Mouse (Mus musculus) kidney, embryonic 16.5 days (tissue): ENCODE measurements around the gene Add3. TPM values are rescaled to one million over a fixed set of nuclear protein-coding genes. Genes with fewer than 3 reads are reported as not detected.

Source experiments
- ATAC-seq: fragments of 200-750 bp; cut with Nextera tagmentation; 2 replicates; pipeline ENCODE4 v1.8.0; 2017; ENCODE audit warnings: moderate TSS enrichment; ENCODE audit not compliant: low FRiP score, low TSS enrichment
- H3K27ac ChIP-seq: fragments of 300-500 bp; sonication (generic); 2 replicates; pipeline ENCODE4 v1.5.1; 2014; ENCODE audit warnings: low read length
- H3K27me3 ChIP-seq: fragments of 300-500 bp; sonication (generic); 2 replicates; pipeline ENCODE4 v1.6.1; 2014; ENCODE audit warnings: low read length, control low read depth, mixed read lengths; ENCODE audit not compliant: insufficient read depth
- H3K36me3 ChIP-seq: fragments of 300-500 bp; sonication (generic); 2 replicates; pipeline ENCODE4 v1.6.1; 2014; ENCODE audit warnings: low read length, control low read depth, mixed read lengths; ENCODE audit not compliant: insufficient read depth
- H3K4me1 ChIP-seq: fragments of 300-500 bp; sonication (generic); 2 replicates; pipeline ENCODE4 v1.6.1; 2014; ENCODE audit warnings: low read length, control low read depth, mixed read lengths; ENCODE audit not compliant: insufficient read depth
- H3K4me2 ChIP-seq: fragments of 300-500 bp; sonication (generic); replicated peaks from 2 replicates; pipeline ENCODE4 v1.6.1; 2014; ENCODE audit warnings: low read depth, low read length
- H3K4me3 ChIP-seq: fragments of 300-500 bp; sonication (generic); 2 replicates; pipeline ENCODE4 v1.5.1; 2014; ENCODE audit warnings: mild to moderate bottlenecking, low read length
- H3K9ac ChIP-seq: fragments of 300-500 bp; sonication (generic); replicated peaks from 2 replicates; pipeline ENCODE4 v1.6.1; 2014; ENCODE audit warnings: low read length
- H3K9me3 ChIP-seq: fragments of 300-500 bp; sonication (generic); 2 replicates; pipeline ENCODE4 v1.6.1; 2016; ENCODE audit warnings: low read length, control low read depth
- WGBS: fragments of 180-500 bp; shearing (Covaris S2); extraction: QIAGEN DNeasy Blood & Tissue Kit; methylation state at CpG from one replicate; pipeline ENCODE4 v1.1.7; 2014; 5-methylcytosine and 5-hydroxymethylcytosine counted together
- polyA plus RNA-seq: library from polyadenylated mRNA; unstranded; fragments of >200 nt; fragmentation: Nextera tagmentation; extraction: Ambion mirVana; gene quantifications from 2 replicates; pipeline ENCODE4 v1.2.1, GENCODE M21; 2015

Add3 gene
- polyA plus RNA-seq, 1 experiment from 2014 or later, result 85.1 TPM

- Histone ChIP-seq H3K4me2 (no peak overlapping the region), H3K9me3 (no peaks in the 10 kb centered on the region), H3K9ac (no peak overlapping the region), H3K27me3 (no peaks in the 10 kb centered on the region), H3K4me1 (peaks cover 12% of the 10 kb centered on the region; the same call in 1 of the 2 replicates), H3K4me3 (no peak overlapping the region), H3K27ac (no peak overlapping the region), H3K36me3 (no peaks in the 10 kb centered on the region)
- WGBS, result 57% methylated on average over 19 of the region's 19 CpGs
- ATAC-seq, result no peak
Observed at GRCm38 (mm10) chr19:53276902-53277707, 136.9 kb downstream of the Add3 start.

- ATAC-seq, result no peak
- Histone ChIP-seq H3K27ac (no peak overlapping the region), H3K4me2 (no peak overlapping the region), H3K9me3 (no peaks in the 10 kb centered on the region), H3K36me3 (no peaks in the 10 kb centered on the region), H3K4me3 (no peak overlapping the region), H3K9ac (no peak overlapping the region), H3K27me3 (no peaks in the 10 kb centered on the region), H3K4me1 (peaks cover 12% of the 10 kb centered on the region; the same call in 1 of the 2 replicates)
- 63% methylated on average over 19 of the region's 19 CpGs for WGBS
Observed at GRCm38 (mm10) chr19:53278491-53279415, 138.5 kb downstream of the Add3 start.

- no peak overlapping the region for H3K27ac ChIP-seq
- 76% methylated on average over 8 of the region's 8 CpGs for WGBS
- H3K27me3 ChIP-seq, result no peaks in the 10 kb centered on the region
- no peak for ATAC-seq
- no peak overlapping the region for H3K4me2 ChIP-seq
- peaks cover 12% of the 10 kb centered on the region; the same call in 1 of the 2 replicates for H3K4me1 ChIP-seq
- no peak overlapping the region for H3K4me3 ChIP-seq
- H3K9me3 ChIP-seq, result no peaks in the 10 kb centered on the region
- H3K36me3 ChIP-seq, result no peaks in the 10 kb centered on the region
- H3K9ac ChIP-seq, result no peak overlapping the region
Observed at GRCm38 (mm10) chr19:53280254-53280653, 140.0 kb downstream of the Add3 start.

GRCm38 (mm10) chr19:53282571-53282970 lies 142.3 kb downstream of the Add3 start:
- Histone ChIP-seq H3K9ac (no peak overlapping the region), H3K4me3 (no peak overlapping the region), H3K4me2 (no peak overlapping the region), H3K27ac (no peak overlapping the region), H3K27me3 (no peaks in the 10 kb centered on the region), H3K36me3 (no peaks in the 10 kb centered on the region), H3K4me1 (0 out of 2 replicates have a peak, but pooled peaks cover 4% of the 10 kb centered on the region), H3K9me3 (no peaks in the 10 kb centered on the region)
- WGBS, result 78% methylated on average over 10 of the region's 10 CpGs
- no peak for ATAC-seq

- H3K36me3 ChIP-seq, result no peaks in the 10 kb centered on the region
- H3K27me3 ChIP-seq, result no peaks in the 10 kb centered on the region
- no peak overlapping the region for H3K4me2 ChIP-seq
- H3K9ac ChIP-seq, result no peak overlapping the region
- no peak overlapping the region for H3K4me3 ChIP-seq
- 0 out of 2 replicates have a peak, but pooled peaks cover 4% of the 10 kb centered on the region for H3K4me1 ChIP-seq
- no peak for ATAC-seq
- WGBS, result 85% methylated on average over 7 of the region's 7 CpGs
- no peak overlapping the region for H3K27ac ChIP-seq
- H3K9me3 ChIP-seq, result no peaks in the 10 kb centered on the region
Observed at GRCm38 (mm10) chr19:53283742-53284141, 143.5 kb downstream of the Add3 start.

GRCm38 (mm10) chr19:53284268-53285208 lies 144.3 kb downstream of the Add3 start:
- Histone ChIP-seq H3K27me3 (no peaks in the 10 kb centered on the region), H3K9ac (no peak overlapping the region), H3K27ac (no peak overlapping the region), H3K9me3 (no peaks in the 10 kb centered on the region), H3K36me3 (no peaks in the 10 kb centered on the region), H3K4me1 (0 out of 2 replicates have a peak, but pooled peaks cover 4% of the 10 kb centered on the region), H3K4me3 (no peak overlapping the region), H3K4me2 (no peak overlapping the region)
- 39% methylated on average over 20 of the region's 20 CpGs for WGBS
- ATAC-seq, result no peak

- Histone ChIP-seq H3K4me3 (no peak overlapping the region), H3K4me2 (no peak overlapping the region), H3K36me3 (no peaks in the 10 kb centered on the region), H3K9me3 (no peaks in the 10 kb centered on the region), H3K4me1 (no peaks in the 10 kb centered on the region), H3K27ac (no peak overlapping the region), H3K27me3 (no peaks in the 10 kb centered on the region), H3K9ac (no peak overlapping the region)
- ATAC-seq, result no peak
- 81% methylated on average over 23 of the region's 23 CpGs for WGBS
Observed at GRCm38 (mm10) chr19:53296331-53297254, 156.3 kb downstream of the Add3 start.
